Mouse (Mus musculus): ENCODE results near the gene Dennd5a. TPM values are rescaled to one million over a fixed set of nuclear protein-coding genes. Genes with fewer than 3 reads are reported as not detected.

The Dennd5a gene
- polyA plus RNA-seq, 1 experiment, result 54.9 TPM

DNA sequence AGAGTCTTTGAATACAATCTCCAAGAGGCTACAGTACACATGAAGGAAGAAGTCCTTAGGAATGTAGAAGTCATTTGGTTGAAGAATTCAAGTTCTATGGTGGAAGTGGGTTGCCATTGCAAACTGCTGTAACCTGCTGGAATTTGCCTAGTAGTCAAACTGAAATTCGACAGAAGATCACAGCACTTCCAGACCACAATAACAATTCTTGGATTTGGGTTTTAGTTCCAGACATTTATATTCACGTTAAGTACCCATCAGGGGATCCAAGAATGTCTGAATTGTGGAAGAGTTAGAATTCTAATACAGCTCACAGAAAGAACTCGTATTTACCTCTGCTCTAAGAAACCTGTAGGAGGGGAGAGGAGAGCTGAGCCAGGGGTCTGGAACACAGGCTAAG, 109.7 kb downstream of the Dennd5a start:
- TF ChIP-seq POLR2A (IDR thresholded peaks at IDR 0.05; ENCODE audit: borderline replicate concordance, control insufficient read depth, low read depth, low read length), result no peak
- no peak for TF ChIP-seq CTCF (IDR thresholded peaks at IDR 0.05; ENCODE audit: control insufficient read depth, insufficient read depth, low read length)
- Histone ChIP-seq H3K4me1 (ENCODE audit: control insufficient read depth, insufficient read depth, low read length) (no peaks in the 10 kb centered on the region), H3K27ac (ENCODE audit: control insufficient read depth, insufficient read depth, low read depth, low read length, poor library complexity) (no peak overlapping the region), H3K4me3 (replicated peaks; ENCODE audit: control insufficient read depth, low read depth, low read length) (no peak overlapping the region)
- 75% methylated on average over 3 of the region's 3 CpGs for WGBS

DNA sequence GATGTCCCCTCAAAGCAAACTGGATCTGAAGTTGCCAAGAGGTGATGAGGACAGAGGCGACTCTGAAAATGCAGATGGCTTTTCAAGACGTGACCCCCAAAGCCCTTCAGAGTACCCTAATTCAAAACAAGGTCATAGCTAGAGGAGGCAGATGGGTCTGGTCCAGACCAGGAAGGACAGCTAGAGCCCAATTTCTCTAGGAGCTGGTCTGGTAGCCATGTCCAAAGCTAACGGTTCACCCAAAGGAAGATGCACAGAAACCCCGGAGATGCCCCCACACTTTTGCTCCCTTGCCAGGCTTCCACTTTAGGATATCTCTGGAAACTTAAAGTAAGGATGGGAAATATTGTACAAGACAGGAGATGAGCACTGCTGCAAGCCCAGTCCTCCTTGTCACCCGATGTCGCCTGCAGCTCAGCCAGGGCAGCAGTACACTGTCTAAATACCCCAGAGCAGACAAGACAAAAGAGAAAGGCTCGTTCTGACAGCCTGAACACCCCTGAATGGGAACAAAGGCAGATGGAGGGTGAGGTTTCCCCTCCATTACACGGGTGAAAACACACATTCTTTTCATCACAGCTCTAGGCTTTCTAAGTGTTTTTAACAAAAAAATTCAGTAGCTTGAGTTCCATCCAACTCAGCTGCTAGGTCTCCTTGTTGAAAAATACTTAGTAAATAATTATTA, 110.4 kb downstream of the Dennd5a start:
- Histone ChIP-seq H3K4me1 (ENCODE audit: control insufficient read depth, insufficient read depth, low read length) (no peaks in the 10 kb centered on the region), H3K4me3 (replicated peaks; ENCODE audit: control insufficient read depth, low read depth, low read length) (no peak overlapping the region), H3K27ac (ENCODE audit: control insufficient read depth, insufficient read depth, low read depth, low read length, poor library complexity) (no peak overlapping the region)
- TF ChIP-seq POLR2A (IDR thresholded peaks at IDR 0.05; ENCODE audit: borderline replicate concordance, control insufficient read depth, low read depth, low read length), result no peak
- TF ChIP-seq CTCF (IDR thresholded peaks at IDR 0.05; ENCODE audit: control insufficient read depth, insufficient read depth, low read length), result no peak
- 71% methylated on average over 8 of the region's 8 CpGs for WGBS

DNA sequence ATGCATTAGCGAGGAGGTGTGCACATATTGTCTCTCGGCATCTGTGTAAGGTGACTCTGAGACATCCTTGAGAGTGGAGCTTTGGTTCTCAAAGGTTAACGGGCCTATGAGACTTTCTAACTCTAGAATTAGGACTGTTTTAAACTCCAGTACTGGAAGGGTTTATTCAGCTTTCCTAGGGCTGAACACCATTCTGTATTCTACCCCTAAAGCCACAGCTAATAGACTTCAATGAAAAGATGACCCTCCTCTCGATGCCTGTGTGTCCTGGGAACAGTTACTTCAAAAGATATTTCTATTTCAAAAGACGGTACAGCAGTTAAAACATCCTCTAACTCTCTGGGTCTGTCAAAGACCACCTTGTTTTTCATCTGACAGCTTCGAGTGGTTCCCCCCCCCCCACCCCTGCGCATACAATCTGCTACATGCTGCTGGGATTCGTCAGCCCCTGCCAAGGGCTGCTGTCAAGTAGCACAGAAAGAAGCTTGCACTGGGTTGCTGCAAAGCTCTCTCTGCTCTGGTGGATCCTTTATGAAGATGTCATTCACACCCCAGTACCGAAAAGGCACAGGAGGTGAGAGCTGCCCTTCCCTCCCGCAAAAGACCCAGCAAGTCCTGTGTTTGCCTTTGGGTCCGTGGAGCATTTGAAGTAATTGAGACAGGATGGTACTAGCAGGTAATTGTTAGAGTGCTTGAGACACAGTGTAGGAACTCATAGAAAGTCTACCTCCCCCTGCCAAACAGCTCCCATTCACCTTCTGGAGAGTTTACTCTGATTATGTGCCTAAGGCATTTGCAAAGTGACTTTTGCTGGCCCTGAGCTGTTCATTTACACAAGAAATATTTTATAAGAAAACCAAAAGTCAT, 111.2 kb downstream of the Dennd5a start:
- Histone ChIP-seq H3K4me3 (replicated peaks; ENCODE audit: control insufficient read depth, low read depth, low read length) (no peak overlapping the region), H3K4me1 (ENCODE audit: control insufficient read depth, insufficient read depth, low read length) (no peaks in the 10 kb centered on the region), H3K27ac (ENCODE audit: control insufficient read depth, insufficient read depth, low read depth, low read length, poor library complexity) (no peak overlapping the region)
- TF ChIP-seq CTCF (IDR thresholded peaks at IDR 0.05; ENCODE audit: control insufficient read depth, insufficient read depth, low read length) (no peak), POLR2A (IDR thresholded peaks at IDR 0.05; ENCODE audit: borderline replicate concordance, control insufficient read depth, low read depth, low read length) (no peak)
- WGBS, result 70% methylated on average over 11 of the region's 11 CpGs

DNA sequence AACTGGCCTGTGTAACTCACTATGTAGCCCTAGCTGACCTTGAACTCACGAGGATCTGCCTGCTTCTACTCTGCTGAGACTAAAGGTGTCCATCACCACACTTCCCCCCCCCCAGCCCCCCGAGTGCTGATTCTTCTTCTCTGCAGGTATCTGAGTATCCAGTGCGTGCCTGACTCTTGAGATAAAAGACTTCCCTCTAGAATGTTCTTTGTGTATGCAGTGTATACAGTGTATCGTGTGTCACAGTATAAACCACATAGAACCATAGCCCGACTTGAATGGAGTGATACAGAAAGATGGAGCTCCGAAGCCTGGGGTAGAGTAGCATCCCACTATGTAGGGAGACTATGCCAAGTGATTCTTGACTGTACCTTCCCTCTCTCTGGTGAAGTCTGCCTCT, 116.2 kb downstream of the Dennd5a start:
- TF ChIP-seq POLR2A (IDR thresholded peaks at IDR 0.05; ENCODE audit: borderline replicate concordance, control insufficient read depth, low read depth, low read length) (no peak), CTCF (IDR thresholded peaks at IDR 0.05; ENCODE audit: control insufficient read depth, insufficient read depth, low read length) (no peak)
- Histone ChIP-seq H3K4me1 (ENCODE audit: control insufficient read depth, insufficient read depth, low read length) (no peaks in the 10 kb centered on the region), H3K4me3 (replicated peaks; ENCODE audit: control insufficient read depth, low read depth, low read length) (no peak overlapping the region), H3K27ac (ENCODE audit: control insufficient read depth, insufficient read depth, low read depth, low read length, poor library complexity) (no peak overlapping the region)
- 64% methylated on average over 6 of the region's 6 CpGs for WGBS

Other genes starting within 250 kb of the Dennd5a start
- gene BC051019, start 236.6 kb downstream of the Dennd5a start, polyA plus RNA-seq (2011; ENCODE audit: insufficient read depth, insufficient read length, low replicate concordance, missing spikeins), result not detected in 2 replicates
- not detected in 2 replicates for gene Ascl3, start 228.7 kb downstream of the Dennd5a start, polyA plus RNA-seq (2011; ENCODE audit: insufficient read depth, insufficient read length, low replicate concordance, missing spikeins)
- gene Tmem9b, start 207.6 kb downstream of the Dennd5a start, polyA plus RNA-seq (2011; ENCODE audit: insufficient read depth, insufficient read length, low replicate concordance, missing spikeins), result 20.4 and 22.5 TPM in 2 replicates
- gene Nrip3, start 178.4 kb downstream of the Dennd5a start, polyA plus RNA-seq (2011; ENCODE audit: insufficient read depth, insufficient read length, low replicate concordance, missing spikeins), result 2.0 and 3.3 TPM in 2 replicates
- gene Scube2, start 94.8 kb downstream of the Dennd5a start, polyA plus RNA-seq (2011; ENCODE audit: insufficient read depth, insufficient read length, low replicate concordance, missing spikeins), result 0.55 TPM in 1 of 2 replicates, not detected in the other
- gene Tmem41b, start 26.5 kb upstream of the Dennd5a start, polyA plus RNA-seq (2011; ENCODE audit: insufficient read depth, insufficient read length, low replicate concordance, missing spikeins), result 12.1 and 18.8 TPM in 2 replicates
- gene Ipo7, start 57.8 kb upstream of the Dennd5a start, polyA plus RNA-seq (2011; ENCODE audit: insufficient read depth, insufficient read length, low replicate concordance, missing spikeins), result 49.4 and 54.4 TPM in 2 replicates
- 9.2 and 11.1 TPM in 2 replicates for gene Zfp143, start 100.7 kb upstream of the Dennd5a start, polyA plus RNA-seq (2011; ENCODE audit: insufficient read depth, insufficient read length, low replicate concordance, missing spikeins)
- 8.6 and 13.6 TPM in 2 replicates for gene Wee1, start 161.6 kb upstream of the Dennd5a start, polyA plus RNA-seq (2011; ENCODE audit: insufficient read depth, insufficient read length, low replicate concordance, missing spikeins)